ENCODE assay signal across 8 mouse cellular contexts in the genomic region with DNA sequence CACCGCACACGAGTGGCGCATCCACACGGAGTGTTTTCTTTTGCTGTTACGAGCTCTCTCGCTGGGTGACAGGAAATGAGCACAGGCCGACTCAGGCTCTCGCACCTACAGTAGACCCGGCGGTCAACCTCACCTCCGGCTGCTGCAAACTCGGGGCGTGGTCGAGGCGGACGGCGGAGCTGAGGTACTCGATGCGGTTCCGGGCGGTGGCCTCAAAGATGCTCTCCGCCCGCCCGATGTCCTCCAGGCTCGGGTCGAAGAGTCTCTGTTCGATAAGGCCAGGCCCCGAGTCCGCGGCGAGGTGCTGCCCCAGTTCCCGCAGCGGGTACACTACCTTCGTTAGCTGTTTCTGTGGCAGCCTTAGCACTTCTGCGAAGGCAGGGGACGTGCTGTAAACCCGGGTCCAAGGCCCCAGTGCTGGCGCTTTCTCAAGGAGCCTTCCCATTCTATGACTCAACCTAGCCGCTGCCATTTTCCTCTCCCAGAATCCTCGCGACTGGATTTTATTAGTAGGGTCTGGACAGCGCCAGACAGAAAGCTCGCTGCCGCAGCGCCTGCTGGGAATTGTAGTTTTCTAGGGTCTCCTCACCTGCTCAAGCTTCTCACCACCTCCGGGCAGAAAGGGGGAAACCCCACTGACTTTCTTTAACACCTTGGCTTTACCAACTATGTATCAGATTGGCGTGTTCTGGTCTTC. TPM values are rescaled to one million over a fixed set of nuclear protein-coding genes. Genes with fewer than 3 reads are reported as not detected.
A peak's percentile ranks its signal among the peaks of the same experiment; 100 is the strongest.
DNase-seq lines count a peak whose midpoint lies in the region; ATAC-seq lines count a peak whose summit lies in the region.

Gene Gtpbp8 (minus strand): TSS at position 498 of the 697 bp plus-strand sequence.

- peaks cover 18% of the 10 kb centered on the region for H3K4me1 ChIP-seq in hindbrain, embryonic 15.5 days (replicated peaks)

- peak within 1 kb of the TSS; percentile 96 for H3K27ac ChIP-seq in hindbrain, embryonic 15.5 days (replicated peaks)

- peak within 1 kb of the TSS; percentile 85 for H3K9ac ChIP-seq in hindbrain, embryonic 15.5 days

- peak within 1 kb of the TSS; percentile 79 for H3K4me2 ChIP-seq in hindbrain, embryonic 15.5 days

- peak; percentile 97 for ATAC-seq in hindbrain, embryonic 15.5 days (ENCODE audit: low FRiP score, low read depth)

- H3K9me3 ChIP-seq in hindbrain, embryonic 15.5 days: no peaks in the 10 kb centered on the region

- peaks cover 13% of the 10 kb centered on the region; the same call in 1 of the 2 replicates for H3K36me3 ChIP-seq in hindbrain, embryonic 15.5 days

- WGBS in hindbrain, embryonic 15.5 days: under 1% methylated on average over 47 of the region's 47 CpGs

- H3K4me3 ChIP-seq in hindbrain, embryonic 15.5 days: peak within 1 kb of the TSS; percentile 68

- peak; percentile 93 for DNase-seq in R1 (ENCODE audit: low read depth, low spot score)
- peak; percentile 94 to 95 for DNase-seq in cerebellum, postnatal 25 days
- peak; percentile 89 to 92 for DNase-seq in frontal cortex, postnatal 36 days (ENCODE audit: low spot score in 2 of 2)
- peak; percentile 81 for DNase-seq in left cerebral cortex, adult 11 months (ENCODE audit: low spot score)
- peak; percentile 84 to 87 for DNase-seq in lung, postnatal 4 days
- DNase-seq in retina, postnatal 7 days (ENCODE audit: low read depth, low spot score): peak; percentile 73
- peak; percentile 74 for DNase-seq in urinary bladder, adult 2 months (ENCODE audit: low spot score)

- no peaks in the 10 kb centered on the region for H3K27me3 ChIP-seq in hindbrain, embryonic 15.5 days

RNA-seq across cellular contexts. Expression of gene Gtpbp8, which starts in this region (rescaled TPM):
- polyA plus RNA-seq in hindbrain, embryonic 15.5 days (2015; fragmentation: Nextera tagmentation; extraction: Ambion mirVana): 38.2 and 38.6 TPM in 2 replicates
- polyA plus RNA-seq in urinary bladder, adult 2 months (2012; rRNA removed): 10.0 and 10.3 TPM in 2 replicates

Comparison
In these comparisons a context has a peak if more than half of its experiments do, and no peak if none do; other contexts are left out.
1. Peak in every context shown above with its lines: DNase-seq, ATAC-seq, H3K4me3 ChIP-seq and H3K27ac ChIP-seq.